Mouse (Mus musculus): ENCODE data around the gene Zc3hav1l.
A peak's percentile ranks its signal among the peaks of the same experiment; 100 is the strongest.

Zc3hav1l gene

DNA sequence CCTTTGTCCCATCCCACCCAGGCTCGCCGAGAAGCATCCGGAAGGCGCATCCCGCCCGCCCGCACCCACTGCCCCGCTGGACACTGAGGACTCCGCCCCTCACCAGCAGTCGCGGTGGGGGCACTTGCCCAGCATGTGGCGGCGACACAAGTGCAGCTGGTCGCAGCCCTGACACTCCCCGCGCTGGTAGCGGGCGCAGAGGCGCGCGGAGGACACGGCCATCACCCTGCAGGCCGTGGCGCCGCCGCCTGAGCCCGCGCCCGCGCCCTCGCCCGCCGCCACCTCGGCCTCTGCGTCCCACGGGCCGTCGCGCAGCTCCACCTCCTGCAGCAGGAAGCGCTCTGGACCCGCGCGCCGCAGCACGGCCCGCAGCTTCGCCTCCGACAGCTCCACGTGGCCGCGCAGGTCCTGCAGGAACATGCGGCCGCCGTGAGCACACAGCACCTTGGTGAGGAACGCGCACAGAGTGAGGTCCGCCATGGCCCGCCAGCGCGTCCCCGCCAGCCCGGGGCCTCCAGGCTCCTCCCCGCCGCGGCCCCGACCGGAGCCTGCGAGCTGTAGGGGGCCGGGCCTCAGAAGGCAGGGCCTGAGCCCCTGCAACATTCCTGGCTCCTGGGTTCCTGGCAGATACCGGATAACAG, at the start of gene Zc3hav1l:
Gene Zc3hav1l (minus strand): TSS at position 499 of the 641 bp plus-strand sequence.
- peak; percentile 59 for DNase-seq (ENCODE audit: low spot score)

DNA sequence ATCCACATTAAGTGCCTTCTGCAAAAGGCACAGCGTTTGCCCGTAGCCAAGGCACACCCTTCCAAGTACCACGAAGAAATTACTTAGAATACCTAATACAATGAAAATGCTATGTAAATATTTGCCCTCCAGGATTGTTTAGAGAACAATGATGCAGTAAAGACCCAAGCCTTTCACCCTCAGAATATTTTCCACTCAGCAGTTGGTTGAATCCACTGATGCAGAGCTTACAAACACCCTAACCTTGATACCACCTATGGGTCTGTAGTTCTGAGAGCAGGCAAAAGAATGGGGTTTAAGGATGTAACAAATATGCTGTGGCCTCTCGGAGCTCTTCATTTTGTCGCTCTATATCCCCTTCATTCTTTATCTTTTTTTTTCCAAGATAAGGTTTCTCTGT, 48.8 kb upstream of the Zc3hav1l start:
- DNase-seq (ENCODE audit: low spot score), result no peak

DNA sequence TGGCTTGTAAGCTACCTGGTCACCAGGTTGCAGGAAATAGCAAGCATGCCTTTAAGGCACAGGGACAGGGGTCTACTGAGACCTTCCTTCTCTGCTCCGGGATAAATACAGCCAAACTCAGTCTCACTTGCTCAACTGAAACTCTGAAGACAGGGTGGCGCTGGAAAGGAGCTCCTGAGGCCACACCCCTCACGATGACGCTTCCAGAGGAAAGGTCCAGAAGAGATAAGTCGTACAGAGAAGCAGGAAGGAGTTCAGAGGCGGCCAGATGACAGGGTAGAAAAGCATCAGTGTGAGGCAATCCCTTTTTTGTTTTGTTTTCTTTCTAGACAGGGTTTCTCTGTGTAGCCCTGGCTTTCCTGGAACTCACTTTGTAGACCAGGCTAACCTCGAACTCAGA, 46.7 kb upstream of the Zc3hav1l start:
- DNase-seq (ENCODE audit: low spot score), result peak; percentile 89

DNA sequence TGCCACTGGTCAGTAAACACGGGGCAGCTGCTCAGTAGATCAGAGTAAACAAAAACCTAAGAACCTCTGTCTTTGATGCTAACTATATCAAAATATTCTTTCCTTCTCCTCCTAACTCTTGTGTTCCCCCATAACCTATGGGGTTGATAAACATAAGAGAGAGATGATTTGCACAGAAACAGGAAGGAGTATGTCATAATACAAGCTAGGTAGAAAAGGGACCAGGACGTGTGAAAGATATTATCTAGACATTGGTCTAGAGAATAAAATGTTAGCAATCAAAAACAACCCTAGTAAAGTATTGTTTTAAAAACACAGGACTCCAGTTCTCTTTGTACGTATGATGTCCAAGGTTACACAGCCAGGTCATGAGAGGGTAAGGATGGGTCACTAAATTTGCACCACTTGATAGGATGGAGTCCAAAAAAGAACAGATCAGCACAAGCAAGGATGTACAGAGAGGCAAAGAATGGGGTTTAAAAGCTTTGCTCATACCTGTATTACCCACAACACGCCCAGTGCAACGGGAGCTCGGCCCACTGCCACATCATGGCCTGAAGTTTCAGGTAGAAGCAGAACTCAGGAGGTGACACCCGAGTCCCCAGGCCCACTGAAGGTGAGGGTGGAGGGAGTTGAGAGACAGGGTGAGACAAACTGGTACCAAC, 45.1 kb upstream of the Zc3hav1l start:
- DNase-seq (ENCODE audit: low spot score), result no peak

DNA sequence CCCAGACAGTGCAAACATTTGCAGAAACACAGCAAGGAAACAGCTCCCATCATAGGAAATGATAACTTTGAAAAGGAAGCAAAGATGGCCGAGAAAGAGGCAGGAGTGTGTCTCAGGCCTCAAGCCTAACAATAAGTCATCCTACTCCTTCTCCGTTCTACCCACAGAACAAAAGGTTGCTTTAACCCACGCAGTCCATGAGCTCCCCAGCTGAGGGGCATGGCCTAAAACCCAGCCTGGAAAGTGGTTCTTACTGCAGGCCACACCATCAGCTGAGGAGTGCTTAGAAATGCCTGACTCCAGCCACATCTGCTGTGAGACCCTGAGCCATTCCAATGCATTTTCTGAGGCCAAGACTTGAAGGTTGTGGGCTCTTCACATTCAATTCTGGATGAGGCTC, 44.5 kb upstream of the Zc3hav1l start:
- no peak for DNase-seq (ENCODE audit: low spot score)

DNA sequence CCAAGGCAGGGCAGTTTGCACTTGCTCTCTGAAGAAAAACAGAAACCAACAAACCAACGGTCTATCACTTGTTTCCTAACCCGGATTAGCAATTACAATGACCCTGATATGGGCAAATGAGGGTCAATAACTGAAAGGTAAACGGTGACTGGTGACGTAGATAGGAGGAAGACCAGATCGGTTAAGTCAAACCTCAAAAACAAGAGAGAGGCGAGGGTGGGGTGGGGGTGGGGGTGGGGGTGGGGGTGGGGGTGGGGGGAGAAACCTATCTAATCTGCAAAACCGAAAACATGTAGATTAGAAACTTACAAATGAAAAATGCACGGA, 43.6 kb upstream of the Zc3hav1l start:
- no peak for DNase-seq (ENCODE audit: low spot score)

DNA sequence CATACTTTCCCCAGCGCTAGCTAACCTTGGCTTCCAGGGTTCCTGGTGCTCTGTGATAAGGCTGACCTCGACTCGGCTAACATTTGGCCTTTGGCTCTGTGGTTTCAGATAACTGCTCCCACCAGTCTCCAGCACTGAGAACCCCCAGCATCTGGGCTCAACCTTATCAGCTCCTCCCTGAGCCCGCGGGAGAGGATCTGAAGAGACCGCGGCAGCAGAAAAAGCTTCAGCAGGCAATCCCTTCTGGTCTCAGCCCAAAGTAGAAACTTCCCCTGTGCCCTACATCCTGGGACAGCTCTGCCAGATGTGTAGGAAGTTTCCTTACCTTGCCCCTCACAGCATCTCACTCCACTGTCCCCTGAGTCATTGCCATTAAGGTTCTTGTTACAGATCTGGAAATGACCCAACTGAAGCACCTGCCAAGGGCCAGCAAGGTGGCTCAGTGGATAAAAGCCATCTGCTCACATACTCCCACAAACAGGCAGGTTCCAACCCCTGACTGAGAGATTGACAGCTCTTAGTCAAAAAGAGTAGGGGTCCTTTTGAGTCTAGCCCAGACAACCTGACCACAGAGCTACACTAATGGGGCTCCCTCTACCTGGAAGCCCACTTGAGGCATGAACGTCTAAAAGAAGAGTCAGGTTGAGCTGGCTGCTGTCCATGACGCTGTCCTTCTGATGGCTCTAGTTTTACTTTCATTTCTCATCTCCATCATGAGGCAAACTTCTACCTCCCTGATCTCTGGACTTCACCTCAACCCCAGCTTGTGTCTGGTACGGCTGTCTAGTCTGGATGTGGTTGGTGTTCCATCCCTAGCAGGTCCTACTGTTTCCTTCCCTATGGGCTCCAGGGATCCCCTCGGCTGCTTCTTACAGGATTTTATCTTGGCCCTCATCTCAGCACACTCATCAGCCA, 42.9 kb upstream of the Zc3hav1l start:
- peak; percentile 47 for DNase-seq (ENCODE audit: low spot score)

DNA sequence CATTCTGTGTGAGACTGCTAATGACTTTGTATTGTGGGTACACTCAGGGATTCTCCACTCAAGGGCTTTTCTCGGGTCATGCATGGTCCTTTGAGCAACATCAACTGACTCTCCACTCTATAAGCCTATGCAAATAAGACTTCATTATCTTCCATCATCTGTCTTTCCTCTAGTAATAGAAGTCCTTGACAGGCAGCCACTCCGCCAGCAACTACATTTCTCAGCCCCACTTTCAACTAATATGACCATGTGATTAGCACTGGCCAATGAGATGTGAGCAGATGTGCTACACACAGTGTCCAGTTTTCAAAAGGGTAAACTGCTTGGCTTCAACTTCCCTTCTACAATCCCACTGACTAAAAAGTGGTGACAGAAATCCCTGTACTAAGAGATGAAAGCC, 40.0 kb upstream of the Zc3hav1l start:
- no peak for DNase-seq (ENCODE audit: low spot score)

DNA sequence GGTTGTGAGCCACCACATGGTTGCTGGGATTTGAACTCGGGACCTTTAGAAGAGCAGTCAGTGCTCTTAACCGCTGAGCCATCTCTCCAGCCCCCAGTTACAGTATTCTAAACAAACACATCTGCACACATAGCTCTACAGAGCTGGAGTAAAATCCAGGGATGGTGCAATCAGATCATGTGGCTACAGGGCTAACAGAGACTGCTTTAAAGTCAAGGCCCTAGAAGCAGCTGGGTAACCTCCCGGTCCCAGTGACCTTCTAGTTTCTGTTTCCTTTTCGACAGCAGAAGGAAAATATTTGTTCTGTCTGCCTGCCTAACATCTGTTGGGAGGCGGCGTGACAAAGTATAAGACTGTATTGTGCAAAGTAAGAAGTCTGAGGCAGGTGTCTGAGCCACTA, 38.9 kb upstream of the Zc3hav1l start:
- no peak for DNase-seq (ENCODE audit: low spot score)

DNA sequence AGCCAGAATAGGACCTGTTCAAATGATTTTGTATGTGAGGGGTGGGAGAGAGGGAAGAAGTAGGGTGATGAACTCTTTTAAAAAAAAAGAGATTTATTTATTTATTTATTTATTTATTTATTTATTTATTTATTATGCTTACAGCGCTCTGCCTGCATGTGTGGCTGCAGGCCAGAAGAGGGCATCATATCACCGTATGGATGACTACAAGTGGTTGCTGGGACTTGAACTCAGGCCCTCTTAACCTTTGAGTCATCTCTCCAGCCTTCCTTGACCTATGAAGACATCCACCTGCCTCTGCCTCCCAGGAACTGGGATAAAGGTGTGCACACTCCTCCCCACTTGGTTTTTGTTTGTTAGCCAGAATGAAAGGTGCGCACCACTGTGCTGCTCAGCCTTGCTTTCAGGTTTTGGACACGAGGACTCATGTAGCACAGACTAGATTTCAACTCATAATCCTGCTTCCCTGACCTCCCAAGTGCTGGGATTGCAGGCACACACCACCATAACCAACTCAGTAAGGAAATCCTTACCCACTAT, 38.2 kb upstream of the Zc3hav1l start:
- no peak for DNase-seq (ENCODE audit: low spot score)

DNA sequence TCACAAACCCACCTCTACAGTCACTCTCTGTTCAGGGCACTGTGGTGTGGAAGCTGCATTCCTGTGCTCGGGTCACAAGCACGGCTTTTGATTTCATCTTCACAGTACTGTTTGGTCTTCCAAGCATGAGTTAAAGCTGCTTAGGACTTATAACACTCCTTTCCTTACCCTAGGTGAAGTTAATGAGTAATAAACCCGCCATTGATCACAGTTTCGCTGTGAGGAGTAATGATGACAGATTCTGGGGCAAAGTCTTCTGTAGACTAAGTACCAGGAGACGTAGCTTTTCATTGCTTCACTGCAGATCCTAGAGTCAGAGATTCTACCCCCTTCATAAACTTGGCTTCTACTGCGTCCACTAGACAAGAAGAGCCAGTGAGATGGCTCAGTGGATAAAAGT, 36.2 kb upstream of the Zc3hav1l start:
- DNase-seq (ENCODE audit: low spot score), result no peak

DNA sequence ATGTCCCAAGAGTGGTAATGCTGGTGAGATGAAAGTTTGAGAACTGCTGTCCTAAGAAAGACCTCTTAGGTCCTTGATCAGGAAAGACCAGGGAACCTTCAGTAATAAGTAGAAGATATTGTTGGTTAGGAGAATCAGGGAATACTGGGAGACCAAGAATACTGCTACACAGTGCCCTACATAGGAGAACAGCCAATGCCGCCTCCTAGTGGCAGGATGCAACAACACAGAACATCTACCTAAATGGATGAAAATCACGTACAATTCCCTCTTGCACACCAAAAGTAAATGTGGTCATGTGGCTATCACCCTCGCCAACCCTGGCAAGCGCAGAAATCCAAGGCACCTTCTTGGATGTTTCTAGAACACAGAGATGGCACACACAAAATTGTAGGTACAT, 27.5 kb upstream of the Zc3hav1l start:
- DNase-seq (ENCODE audit: low spot score), result no peak

DNA sequence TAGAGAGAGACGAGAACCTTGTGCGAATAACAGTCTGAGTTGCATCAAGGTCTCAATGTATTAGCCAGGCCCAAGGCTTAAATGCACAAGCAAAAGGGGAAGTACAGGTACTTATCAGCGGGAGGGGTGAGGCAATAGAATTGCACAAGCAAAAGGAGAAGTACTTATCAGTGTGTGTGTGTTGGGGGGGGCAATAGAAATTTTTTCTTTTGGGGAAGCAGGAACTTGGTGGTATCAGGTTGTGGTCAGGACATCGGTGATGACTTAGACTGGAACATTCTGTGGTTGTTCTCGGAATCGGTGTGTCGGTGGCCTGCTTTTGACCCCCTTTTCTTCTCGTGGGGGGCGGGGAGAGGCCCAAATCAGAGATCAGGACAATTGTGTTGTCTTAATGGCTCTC, 21.6 kb upstream of the Zc3hav1l start:
- DNase-seq (ENCODE audit: low spot score), result peak; percentile 40

DNA sequence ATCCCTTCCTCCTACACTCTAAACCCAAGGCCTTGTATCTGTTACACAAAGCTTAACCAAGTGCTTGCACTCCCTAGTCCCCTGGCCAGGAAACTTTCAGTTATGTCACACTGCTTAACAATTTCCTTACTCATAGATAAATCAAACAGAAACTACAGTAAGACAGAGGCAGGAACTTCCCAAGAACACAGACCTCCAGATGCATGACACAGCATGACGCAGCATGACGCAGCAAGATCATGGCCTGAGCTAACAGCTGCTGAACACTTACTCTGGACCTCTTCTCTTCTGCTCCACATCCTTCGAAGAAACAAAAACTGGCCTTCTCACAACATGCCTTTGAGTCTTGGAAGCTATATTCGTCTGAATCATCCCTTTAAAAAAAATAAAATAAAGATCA, 17.0 kb upstream of the Zc3hav1l start:
- no peak for DNase-seq (ENCODE audit: low spot score)

DNA sequence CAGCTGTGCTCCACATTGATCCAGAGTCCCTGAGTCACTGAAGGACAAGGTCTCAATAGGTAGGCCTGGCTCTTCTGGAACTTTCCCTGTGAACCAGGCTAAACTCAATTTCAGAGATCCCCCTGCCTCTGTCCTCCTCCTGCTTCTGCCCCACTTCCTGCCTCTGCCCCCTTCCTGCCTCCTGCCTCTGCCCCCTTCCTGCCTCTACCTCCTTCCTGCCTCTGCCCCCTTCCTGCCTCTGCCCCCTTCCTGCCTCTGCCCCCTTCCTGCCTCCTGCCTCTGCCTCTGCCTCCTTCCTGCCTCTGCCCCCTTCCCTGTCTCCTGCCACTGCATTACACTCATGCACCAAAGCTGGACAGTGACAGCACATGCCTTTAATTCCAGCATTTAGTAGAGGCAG, 10.7 kb upstream of the Zc3hav1l start:
- peak; percentile 44 for DNase-seq (ENCODE audit: low spot score)

DNA sequence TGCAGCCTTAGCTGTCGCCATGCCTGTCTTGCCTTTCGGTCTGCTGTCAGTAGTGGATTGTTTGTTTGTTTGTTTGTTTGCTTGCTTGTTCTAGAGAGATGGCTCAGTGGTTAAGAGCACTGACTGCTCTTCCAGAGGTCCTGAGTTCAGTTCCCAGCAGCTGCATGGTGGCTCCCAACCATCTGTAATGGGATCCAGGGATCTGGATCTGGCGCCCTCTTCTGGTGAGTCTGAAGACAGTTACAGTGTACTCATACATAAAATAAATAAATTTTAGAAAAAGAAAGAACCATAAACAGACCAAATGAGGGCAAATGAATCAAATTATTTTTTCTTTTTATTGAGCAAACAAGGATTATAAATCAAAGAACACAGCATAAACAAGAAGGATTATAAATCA, 5.9 kb upstream of the Zc3hav1l start:
- DNase-seq (ENCODE audit: low spot score), result no peak

DNA sequence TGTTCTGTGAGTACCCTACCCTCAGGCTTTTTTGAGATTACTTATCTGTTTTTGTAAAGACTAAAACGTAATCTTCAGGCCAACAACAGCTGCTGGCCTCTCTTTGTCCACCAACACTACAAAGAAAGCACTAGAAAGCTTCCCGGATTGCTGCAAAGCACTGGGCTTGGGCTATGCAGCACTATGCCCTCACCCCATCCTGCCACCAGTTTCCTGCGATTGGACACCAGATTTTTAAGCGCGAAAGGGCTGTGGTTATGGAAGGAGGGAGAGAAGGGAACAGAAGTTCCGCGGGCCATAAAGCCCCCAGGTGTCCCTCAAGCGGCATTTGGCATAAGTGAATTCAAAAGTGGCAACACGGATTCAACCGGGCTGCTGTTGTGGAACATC, 818 bp downstream of the Zc3hav1l start:
- no peak for DNase-seq (ENCODE audit: low spot score)

DNA sequence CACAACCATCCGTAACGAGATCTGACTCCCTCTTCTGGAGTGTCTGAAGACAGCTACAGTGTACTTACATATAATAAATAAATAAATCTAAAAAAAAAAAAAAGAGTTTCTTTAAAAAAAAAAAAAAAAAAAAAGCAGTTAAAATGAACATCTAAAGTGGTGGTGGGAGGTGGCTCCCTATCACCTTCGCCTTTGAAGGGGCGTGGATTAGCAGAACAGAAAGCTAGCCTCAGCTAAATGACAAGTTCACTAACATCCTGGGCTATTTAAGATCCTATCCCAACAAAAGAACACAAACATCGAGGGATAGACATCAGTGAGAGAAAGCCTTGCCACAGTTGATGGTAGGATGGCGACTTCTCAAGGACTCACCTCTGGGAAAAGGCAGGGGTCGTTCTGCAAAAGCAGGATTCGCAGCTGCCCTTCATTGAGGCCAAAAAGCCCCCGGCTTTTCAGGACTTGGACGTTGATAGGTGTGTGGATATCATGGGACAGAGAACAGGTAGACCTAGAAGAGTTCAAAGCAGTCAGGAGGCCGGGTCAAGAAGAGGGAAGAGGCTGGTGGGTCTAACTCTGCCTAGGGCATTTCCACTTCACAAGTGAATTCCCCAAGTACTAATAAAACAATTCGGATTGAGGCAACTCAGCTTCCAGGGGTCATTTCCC, 1.3 kb downstream of the Zc3hav1l start:
- DNase-seq (ENCODE audit: low spot score), result no peak

DNA sequence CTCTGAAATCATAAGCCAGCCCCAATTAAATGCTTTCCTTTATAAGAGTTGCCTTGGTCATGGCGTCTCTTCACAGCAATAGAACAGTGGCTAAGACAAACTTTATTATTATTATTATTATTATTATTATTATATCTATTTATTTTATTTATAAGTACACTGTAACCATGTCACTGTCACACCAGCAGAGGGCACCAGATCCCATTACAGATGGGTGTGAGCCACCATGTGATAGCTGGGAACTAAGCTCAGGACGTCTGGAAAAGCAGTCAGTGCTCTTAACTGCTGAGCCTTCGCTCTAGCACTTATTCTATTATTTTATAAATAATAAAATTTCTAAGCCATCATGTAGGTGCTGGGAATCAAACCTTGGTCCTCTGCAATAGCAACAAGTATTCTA, 5.4 kb downstream of the Zc3hav1l start:
- no peak for DNase-seq (ENCODE audit: low spot score)

DNA sequence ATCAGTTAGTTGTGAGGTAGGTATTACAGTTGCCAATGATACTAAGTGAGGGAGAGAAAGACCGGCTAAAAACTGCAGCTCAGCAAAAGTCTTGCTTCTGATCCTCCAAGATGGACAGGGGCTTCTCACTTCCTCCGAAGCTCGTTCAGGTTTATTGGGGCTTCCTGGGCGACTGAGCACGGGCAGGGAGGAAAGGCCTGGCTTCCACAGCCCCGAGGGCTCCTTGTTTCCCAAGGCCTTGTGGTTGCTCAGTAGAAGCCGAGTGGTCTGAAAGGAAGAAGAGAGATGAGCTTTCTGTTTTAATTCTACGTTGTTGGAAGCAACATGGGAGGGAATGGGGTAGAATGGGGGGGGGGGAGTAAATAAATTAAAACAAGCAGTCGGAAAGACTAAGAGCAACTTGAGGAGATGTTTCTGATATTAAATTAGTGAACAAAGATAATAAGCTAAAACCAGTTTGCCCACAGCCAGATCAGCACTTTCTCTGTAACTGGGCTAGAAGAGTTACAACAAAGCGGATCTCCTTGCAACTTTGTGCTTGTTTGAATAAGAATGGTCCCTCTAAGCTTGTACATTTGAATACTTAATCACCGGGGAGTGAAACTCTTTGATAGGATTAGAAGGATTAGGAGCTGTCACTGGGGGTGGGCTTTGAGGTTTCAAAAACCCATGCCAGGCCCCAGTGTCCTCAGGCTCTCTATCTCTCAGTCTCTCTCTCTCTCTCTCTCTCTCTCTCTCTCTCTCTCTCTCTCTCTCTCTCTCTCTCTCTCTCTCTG, 6.0 kb downstream of the Zc3hav1l start:
- DNase-seq (ENCODE audit: low spot score), result no peak

DNA sequence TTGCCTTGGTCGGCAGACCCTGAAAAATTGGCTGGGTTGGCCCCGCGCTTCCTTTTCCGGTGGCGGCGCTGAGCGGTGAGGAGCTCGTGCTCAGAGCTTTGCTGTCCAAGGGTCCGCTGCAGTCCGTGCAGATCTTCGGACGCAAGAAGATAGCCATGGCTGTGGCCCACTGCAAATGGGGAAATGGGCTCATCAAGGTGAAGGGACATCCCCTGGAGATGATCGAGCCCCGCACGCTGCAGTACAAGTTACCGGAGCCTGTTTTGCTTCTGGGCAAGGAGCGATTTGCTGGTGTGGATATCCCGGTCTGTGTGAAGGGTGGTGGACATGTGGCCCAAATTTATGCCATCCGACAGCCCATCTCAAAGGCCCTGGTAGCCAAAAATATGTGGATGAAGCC, 14.6 kb downstream of the Zc3hav1l start:
- DNase-seq (ENCODE audit: low spot score), result no peak

DNA sequence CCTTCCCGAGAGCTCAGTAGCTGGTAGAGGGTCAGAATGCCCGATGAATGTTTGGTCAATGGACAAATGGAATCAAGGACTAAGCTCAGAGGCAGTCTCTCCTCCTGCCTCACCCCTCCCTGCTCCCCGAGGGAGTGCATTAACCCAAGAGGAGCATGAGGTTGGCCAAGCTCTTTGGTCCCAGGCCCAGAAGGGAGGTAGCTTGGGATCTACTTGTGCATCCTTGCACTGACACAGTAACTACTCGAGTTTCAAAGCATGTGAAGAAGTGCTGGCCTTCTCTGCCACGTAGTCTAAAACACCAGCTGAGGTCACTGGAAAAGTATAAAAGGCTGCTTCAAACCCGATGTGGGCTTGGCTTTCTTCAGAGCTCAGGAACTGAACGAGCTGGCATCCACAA, 34.6 kb downstream of the Zc3hav1l start:
- DNase-seq (ENCODE audit: low spot score), result no peak

Data from T-cell, adult 2 months (primary cell).